In genomic region chr19:53933050-53933449, GRCm38 (mm10) we compare ENCODE assay signal across 25 mouse cellular contexts. TPM values are rescaled to one million over a fixed set of nuclear protein-coding genes. Genes with fewer than 3 reads are reported as not detected.
A peak's percentile ranks its signal among the peaks of the same experiment; 100 is the strongest.
DNase-seq lines count a peak whose midpoint lies in the region; ATAC-seq and TF ChIP-seq lines count a peak whose summit lies in the region.
"Had no signal": no experiment of that assay in that cellular context is flagged by ENCODE, and none has a peak within 500 bp of the region (broad histone marks: within the 10 kb centered on the region; RNA-seq: fewer than 3 reads in every experiment).

No protein-coding gene starts in this region.

- intact Hi-C loops in gastrocnemius, adult 2 months (cut with DNase I) = no loop called here
- intact Hi-C loops in gastrocnemius, postnatal 36 days (cut with DNase I) = no loop called here
- intact Hi-C loops in heart, postnatal 25 days (cut with DNase I) = no loop called here

- H3K4me3 ChIP-seq in gastrocnemius, adult 2 months = no peak overlapping the region
- no peak overlapping the region for H3K4me3 ChIP-seq in layer of hippocampus, adult 2 months
- H3K4me3 ChIP-seq: embryonic facial prominence, embryonic 13.5 days; embryonic facial prominence, embryonic 15.5 days; erythroblast, embryonic 14.5 days; forebrain, embryonic 10.5 days; forebrain, embryonic 12.5 days had no signal

- peak; percentile 69 for ATAC-seq in granulocyte monocyte progenitor cell, adult 5-6 weeks (replicated peaks; ENCODE audit: poor library complexity, severe bottlenecking)
- ATAC-seq: activated CD4-positive, CD25-positive, alpha-beta regulatory T cell, adult 4 months; forebrain, embryonic 14.5 days; forebrain, postnatal 0 days; Patski had no signal

- no peak for TF ChIP-seq CTCF in gastrocnemius, adult 2 months (IDR thresholded peaks at IDR 0.05)
- TF ChIP-seq CTCF in layer of hippocampus, adult 2 months (conservative IDR thresholded peaks at IDR 0.05) = no peak

- H3K27ac ChIP-seq in gastrocnemius, adult 2 months = peak overlapping the region; percentile 66; the same call in 1 of the 2 replicates
- peak overlapping the region; percentile 61 for H3K27ac ChIP-seq in layer of hippocampus, adult 2 months
- H3K27ac ChIP-seq: embryonic facial prominence, embryonic 13.5 days; embryonic facial prominence, embryonic 15.5 days; forebrain, embryonic 10.5 days; forebrain, embryonic 12.5 days had no signal

- no peak for DNase-seq in gastrocnemius, adult 2 months
- no peak for DNase-seq in gastrocnemius, postnatal 36 days
- DNase-seq in layer of hippocampus, adult 2 months (ENCODE audit: low spot score in 2 of 2) = no peak
- no peak for DNase-seq in layer of hippocampus, adult 8-10 months (ENCODE audit: low spot score in 2 of 2)
- DNase-seq in urinary bladder, postnatal 14 days (ENCODE audit: low spot score) = no peak
- DNase-seq in heart, postnatal 25 days (ENCODE audit: low spot score) = no peak
- DNase-seq: adrenal gland, adult 8-10 months; adrenal gland, postnatal 14 days; adrenal gland, postnatal 36 days; cerebellum, adult 11-12 months; cerebellum, adult 2 months; cerebellum, adult 9-10 months; cerebellum, postnatal 10 days; cerebellum, postnatal 36 days; embryo, embryonic 11 days; forebrain, postnatal 0 days had no signal

RNA-seq across cellular contexts. Expression of gene Shoc2, which starts 11.1 kb away (rescaled TPM):
- 10 to 100 TPM; 24.0 to 28.3 TPM for total RNA-seq in gastrocnemius, adult 2 months (2021)
- 10 to 100 TPM; 20.6 to 22.9 TPM for total RNA-seq in gastrocnemius, postnatal 36 days (2021)
- 10 to 100 TPM; 50.1 to 50.3 TPM for total RNA-seq in layer of hippocampus, adult 2 months (2021)
- total RNA-seq in layer of hippocampus, adult 8-10 months (2022) = 10 to 100 TPM; 46.4 to 55.0 (median 50.5) TPM
- 28.4 and 30.1 TPM in 2 replicates for total RNA-seq in granulocyte monocyte progenitor cell, adult 5-6 weeks (2014; fragmentation: Nextera tagmentation)
- total RNA-seq in granulocyte monocyte progenitor cell, adult 5-6 weeks (2017) = 42.8 and 55.2 TPM in 2 replicates
- 10 to 100 TPM; 27.6 to 30.5 TPM for total RNA-seq in heart, postnatal 25 days (2021)

RNA-seq across cellular contexts. Expression of gene Bbip1, which starts 11.4 kb away (rescaled TPM):
- total RNA-seq in gastrocnemius, adult 2 months (2021) = 10 to 100 TPM; 33.3 to 40.6 TPM
- 10 to 100 TPM; 31.2 to 32.1 TPM for total RNA-seq in gastrocnemius, postnatal 36 days (2021)
- 10 to 100 TPM; 52.6 to 52.7 TPM for total RNA-seq in layer of hippocampus, adult 2 months (2021)
- 10 to 100 TPM; 46.0 to 51.1 (median 49.1) TPM for total RNA-seq in layer of hippocampus, adult 8-10 months (2022)
- 63.6 and 91.9 TPM in 2 replicates for total RNA-seq in granulocyte monocyte progenitor cell, adult 5-6 weeks (2014; fragmentation: Nextera tagmentation)
- total RNA-seq in granulocyte monocyte progenitor cell, adult 5-6 weeks (2017) = 33.7 and 37.1 TPM in 2 replicates
- 10 to 100 TPM; 36.5 to 38.7 TPM for total RNA-seq in heart, postnatal 25 days (2021)

RNA-seq across cellular contexts. Expression of gene Pdcd4, which starts 41.0 kb away (rescaled TPM):
- 10 to 100 TPM; 14.8 to 16.8 TPM for total RNA-seq in gastrocnemius, adult 2 months (2021)
- total RNA-seq in gastrocnemius, postnatal 36 days (2021) = 10 to 100 TPM; 13.6 to 15.8 TPM
- total RNA-seq in layer of hippocampus, adult 2 months (2021) = 100 to 1,000 TPM; 118 to 119 TPM
- total RNA-seq in layer of hippocampus, adult 8-10 months (2022) = 100 to 1,000 TPM; 101 to 108 (median 106) TPM
- 267 and 284 TPM in 2 replicates for total RNA-seq in granulocyte monocyte progenitor cell, adult 5-6 weeks (2014; fragmentation: Nextera tagmentation)
- total RNA-seq in granulocyte monocyte progenitor cell, adult 5-6 weeks (2017) = 437 and 499 TPM in 2 replicates
- 10 to 100 TPM; 20.9 to 25.1 TPM for total RNA-seq in heart, postnatal 25 days (2021)
